20 mouse cellular contexts compared by ENCODE assay signal in genomic region chr6:51505671-51506070, GRCm38 (mm10). TPM values are rescaled to one million over a fixed set of nuclear protein-coding genes. Genes with fewer than 3 reads are reported as not detected.
DNase-seq lines count a peak whose midpoint lies in the region; ATAC-seq lines count a peak whose summit lies in the region.
"Had no signal": no experiment of that assay in that cellular context is flagged by ENCODE, and none has a peak within 500 bp of the region (broad histone marks: within the 10 kb centered on the region; RNA-seq: fewer than 3 reads in every experiment).

No protein-coding gene starts in this region.

- ATAC-seq in stomach, embryonic 15.5 days (ENCODE audit: insufficient read depth, low FRiP score, low read depth), result peak; percentile 63
- ATAC-seq in forebrain, embryonic 13.5 days, result no peak
- ATAC-seq: forebrain, embryonic 15.5 days had no signal

- no peaks in the 10 kb centered on the region for H3K4me1 ChIP-seq in stomach, embryonic 15.5 days
- H3K4me1 ChIP-seq in forebrain, embryonic 13.5 days, result no peaks in the 10 kb centered on the region
- H3K4me1 ChIP-seq: embryonic facial prominence, embryonic 15.5 days; hindbrain, embryonic 15.5 days had no signal

- no peak overlapping the region for H3K27ac ChIP-seq in stomach, embryonic 15.5 days
- no peak overlapping the region for H3K27ac ChIP-seq in forebrain, embryonic 13.5 days
- H3K27ac ChIP-seq: embryonic facial prominence, embryonic 15.5 days; forebrain, embryonic 10.5 days; forebrain, embryonic 15.5 days; heart, adult 2 months; hindbrain, embryonic 15.5 days had no signal

- H3K36me3 ChIP-seq in stomach, embryonic 15.5 days, result no peaks in the 10 kb centered on the region
- no peaks in the 10 kb centered on the region for H3K36me3 ChIP-seq in forebrain, embryonic 13.5 days (ENCODE audit: poor library complexity, severe bottlenecking)
- H3K36me3 ChIP-seq: embryonic facial prominence, embryonic 15.5 days; forebrain, embryonic 10.5 days; forebrain, embryonic 15.5 days; heart, embryonic 12.5 days; hindbrain, embryonic 15.5 days had no signal

- no peak overlapping the region for H3K9ac ChIP-seq in stomach, embryonic 15.5 days
- H3K9ac ChIP-seq in forebrain, embryonic 13.5 days, result no peak overlapping the region
- H3K9ac ChIP-seq: embryonic facial prominence, embryonic 15.5 days; forebrain, embryonic 15.5 days; heart, embryonic 12.5 days; hindbrain, embryonic 15.5 days had no signal

- 59% methylated on average over 1 of the region's 1 CpGs for WGBS in stomach, embryonic 15.5 days
- 50% methylated on average over 1 of the region's 1 CpGs for WGBS in forebrain, embryonic 13.5 days

- H3K4me3 ChIP-seq in stomach, embryonic 15.5 days (replicated peaks), result no peak overlapping the region
- no peak overlapping the region for H3K4me3 ChIP-seq in forebrain, embryonic 13.5 days
- H3K4me3 ChIP-seq: embryonic facial prominence, embryonic 15.5 days; erythroblast, embryonic 14.5 days; forebrain, embryonic 10.5 days; forebrain, embryonic 15.5 days; heart, adult 2 months; heart, embryonic 12.5 days; hindbrain, embryonic 15.5 days had no signal

- DNase-seq in kidney, postnatal 4 days, result peak; percentile 21 to 24
- no peak for DNase-seq in kidney, postnatal 25 days
- DNase-seq in urinary bladder, postnatal 14 days (ENCODE audit: low spot score), result peak; percentile 40
- no peak for DNase-seq in urinary bladder, adult 18-20 months (ENCODE audit: low spot score in 2 of 2)
- DNase-seq in embryo, embryonic 11 days, result no peak
- DNase-seq in thymus, postnatal 14 days, result no peak
- DNase-seq: adrenal gland, postnatal 10 days; cerebellum, adult 2 months; cerebellum, postnatal 10 days; gastrocnemius, postnatal 10 days; heart, adult 2 months; heart, postnatal 36 days had no signal

- no peak overlapping the region for H3K4me2 ChIP-seq in stomach, embryonic 15.5 days
- H3K4me2 ChIP-seq in forebrain, embryonic 13.5 days, result no peak overlapping the region
- H3K4me2 ChIP-seq: embryonic facial prominence, embryonic 15.5 days; forebrain, embryonic 15.5 days; heart, embryonic 12.5 days; hindbrain, embryonic 15.5 days had no signal

- H3K9me3 ChIP-seq in stomach, embryonic 15.5 days, result no peaks in the 10 kb centered on the region
- no peaks in the 10 kb centered on the region for H3K9me3 ChIP-seq in forebrain, embryonic 13.5 days (replicated peaks)
- H3K9me3 ChIP-seq: embryonic facial prominence, embryonic 15.5 days; forebrain, embryonic 10.5 days; forebrain, embryonic 15.5 days; hindbrain, embryonic 15.5 days had no signal

- H3K27me3 ChIP-seq in stomach, embryonic 15.5 days (replicated peaks), result no peaks in the 10 kb centered on the region
- no peaks in the 10 kb centered on the region for H3K27me3 ChIP-seq in forebrain, embryonic 13.5 days
- H3K27me3 ChIP-seq: embryonic facial prominence, embryonic 15.5 days; forebrain, embryonic 15.5 days; heart, embryonic 12.5 days; hindbrain, embryonic 15.5 days had no signal

RNA-seq across cellular contexts. Expression of gene Snx10, which starts 18.0 kb away (rescaled TPM):
- 15.8 and 16.3 TPM in 2 replicates for polyA plus RNA-seq in stomach, embryonic 15.5 days (2015; fragmentation: Nextera tagmentation; extraction: Ambion mirVana)
- 41.2 and 43.8 TPM in 2 replicates for polyA plus RNA-seq in forebrain, embryonic 13.5 days (2015; fragmentation: Nextera tagmentation; extraction: Ambion mirVana)
- polyA plus RNA-seq: erythroblast, embryonic 14.5 days had no signal

RNA-seq across cellular contexts. Expression of gene Cbx3, which starts 35.5 kb away (rescaled TPM):
- 410 and 426 TPM in 2 replicates for polyA plus RNA-seq in stomach, embryonic 15.5 days (2015; fragmentation: Nextera tagmentation; extraction: Ambion mirVana)
- polyA plus RNA-seq in forebrain, embryonic 13.5 days (2015; fragmentation: Nextera tagmentation; extraction: Ambion mirVana), result 732 and 791 TPM in 2 replicates

RNA-seq across cellular contexts. Expression of gene Hnrnpa2b1, which starts 36.0 kb away (rescaled TPM):
- 1,728 and 1,813 TPM in 2 replicates for polyA plus RNA-seq in stomach, embryonic 15.5 days (2015; fragmentation: Nextera tagmentation; extraction: Ambion mirVana)
- polyA plus RNA-seq in forebrain, embryonic 13.5 days (2015; fragmentation: Nextera tagmentation; extraction: Ambion mirVana), result 2,330 and 2,378 TPM in 2 replicates

Comparison
In these comparisons a context has a peak if more than half of its experiments do, and no peak if none do; other contexts are left out.
1. DNase-seq: peak in kidney, postnatal 4 days (2 of 2) and urinary bladder, postnatal 14 days (single experiment); none in kidney, postnatal 25 days (0 of 2), urinary bladder, adult 18-20 months (0 of 2), embryo, embryonic 11 days (single experiment) and thymus, postnatal 14 days (single experiment).